Mouse (Mus musculus) intestine, embryonic 16.5 days (tissue): ENCODE measurements around the gene Adamts17. TPM values are rescaled to one million over a fixed set of nuclear protein-coding genes. Genes with fewer than 3 reads are reported as not detected.

Source experiments
- ATAC-seq: fragments of 200-750 bp; cut with Nextera tagmentation; 2 replicates; pipeline ENCODE4 v1.8.0; 2017; ENCODE audit warnings: moderate TSS enrichment, moderate library complexity
- H3K27ac ChIP-seq: fragments of 300-500 bp; sonication (generic); 2 replicates; pipeline ENCODE4 v1.5.1; 2014; ENCODE audit warnings: mild to moderate bottlenecking, low read length
- H3K27me3 ChIP-seq: fragments of 300-500 bp; sonication (generic); replicated peaks from 2 replicates; pipeline ENCODE4 v1.6.1; 2014; ENCODE audit warnings: low read length, control low read depth, mixed read lengths; ENCODE audit not compliant: control insufficient read depth, insufficient read depth
- H3K36me3 ChIP-seq: fragments of 300-500 bp; sonication (generic); 2 replicates; pipeline ENCODE4 v1.6.1; 2014; ENCODE audit warnings: low read length, control low read depth; ENCODE audit not compliant: control insufficient read depth, insufficient read depth
- H3K4me1 ChIP-seq: fragments of 300-500 bp; sonication (generic); 2 replicates; pipeline ENCODE4 v1.6.1; 2014; ENCODE audit warnings: low read length, control low read depth, mixed read lengths; ENCODE audit not compliant: control insufficient read depth, insufficient read depth
- H3K4me2 ChIP-seq: fragments of 300-500 bp; sonication (generic); 2 replicates; pipeline ENCODE4 v1.6.1; 2014; ENCODE audit warnings: low read depth, low read length, control low read depth
- H3K4me3 ChIP-seq: fragments of 300-500 bp; sonication (generic); 2 replicates; pipeline ENCODE4 v1.5.1; 2014; ENCODE audit warnings: mild to moderate bottlenecking, low read length
- H3K9ac ChIP-seq: fragments of 300-500 bp; sonication (generic); 2 replicates; pipeline ENCODE4 v1.6.1; 2014; ENCODE audit warnings: low read depth, low read length
- H3K9me3 ChIP-seq: fragments of 300-500 bp; sonication (generic); 2 replicates; pipeline ENCODE4 v1.6.1; 2016; ENCODE audit warnings: low read length, control low read depth; ENCODE audit not compliant: control insufficient read depth
- WGBS: fragments of 180-500 bp; shearing (Covaris S2); extraction: QIAGEN DNeasy Blood & Tissue Kit; methylation state at CpG from one replicate; pipeline ENCODE4 v1.1.7; 2014; 5-methylcytosine and 5-hydroxymethylcytosine counted together
- polyA plus RNA-seq: library from polyadenylated mRNA; unstranded; fragments of >200 nt; fragmentation: Nextera tagmentation; extraction: Ambion mirVana; gene quantifications from 2 replicates; pipeline ENCODE4 v1.2.1, GENCODE M21; 2015

The Adamts17 gene
- polyA plus RNA-seq, 1 experiment from 2014 or later: 3.7 TPM

GRCm38 (mm10) chr7:66968661-66969060, 129.1 kb downstream of the Adamts17 start:
- H3K27ac ChIP-seq: peak overlapping the region; percentile 2; the same call in 1 of the 2 replicates

GRCm38 (mm10) chr7:66969199-66969598, 129.7 kb downstream of the Adamts17 start:
- peak overlapping the region; percentile 2; the same call in 1 of the 2 replicates for H3K27ac ChIP-seq
- no peak for ATAC-seq
- no peak overlapping the region for H3K9ac ChIP-seq
- no peaks in the 10 kb centered on the region for H3K27me3 ChIP-seq
- H3K9me3 ChIP-seq: no peaks in the 10 kb centered on the region
- H3K4me2 ChIP-seq: no peak overlapping the region
- no peaks in the 10 kb centered on the region for H3K36me3 ChIP-seq
- H3K4me3 ChIP-seq: no peak overlapping the region
- H3K4me1 ChIP-seq: peaks cover 13% of the 10 kb centered on the region
- 26% methylated on average over 2 of the region's 2 CpGs for WGBS

More at GRCm38 (mm10) chr7:66968661-66969060, 129.1 kb downstream of the Adamts17 start:
- ATAC-seq: no peak
- no peak overlapping the region for H3K9ac ChIP-seq
- no peaks in the 10 kb centered on the region for H3K36me3 ChIP-seq
- WGBS: 42% methylated on average over 6 of the region's 6 CpGs
- H3K4me1 ChIP-seq: peaks cover 17% of the 10 kb centered on the region
- H3K9me3 ChIP-seq: no peaks in the 10 kb centered on the region
- H3K27me3 ChIP-seq: no peaks in the 10 kb centered on the region
- H3K4me3 ChIP-seq: no peak overlapping the region
- no peak overlapping the region for H3K4me2 ChIP-seq

- no peak overlapping the region for H3K27ac ChIP-seq
- ATAC-seq: no peak
- 64% methylated on average over 2 of the region's 2 CpGs for WGBS
- H3K27me3 ChIP-seq: no peaks in the 10 kb centered on the region
- H3K4me2 ChIP-seq: no peak overlapping the region
- H3K4me3 ChIP-seq: no peak overlapping the region
- peaks cover 13% of the 10 kb centered on the region for H3K4me1 ChIP-seq
- H3K36me3 ChIP-seq: no peaks in the 10 kb centered on the region
- no peaks in the 10 kb centered on the region for H3K9me3 ChIP-seq
- no peak overlapping the region for H3K9ac ChIP-seq
These were observed 130.7 kb downstream of the Adamts17 start for GRCm38 (mm10) chr7:66970235-66970634.

DNA sequence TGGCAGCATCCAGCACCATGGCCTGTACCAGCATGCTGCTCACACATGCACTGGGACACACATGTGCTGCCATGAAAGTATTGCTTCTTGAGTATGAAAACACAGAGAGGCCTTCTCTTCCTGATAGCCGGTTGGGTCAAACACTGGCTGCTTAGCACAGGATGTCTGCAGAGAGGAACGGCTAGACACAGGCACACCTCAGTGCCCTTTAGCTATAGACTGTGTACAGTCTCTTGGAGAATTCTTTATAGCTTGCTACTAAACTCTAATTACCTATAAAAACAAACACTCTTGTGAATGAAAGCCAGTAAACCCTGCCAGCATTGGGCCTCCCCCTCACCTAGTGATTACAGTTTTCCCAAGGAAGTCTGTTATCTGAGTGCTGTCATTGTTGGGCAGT, 131.4 kb downstream of the Adamts17 start:
- H3K4me3 ChIP-seq: no peak overlapping the region
- no peaks in the 10 kb centered on the region for H3K27me3 ChIP-seq
- H3K4me2 ChIP-seq: no peak overlapping the region
- H3K36me3 ChIP-seq: no peaks in the 10 kb centered on the region
- H3K27ac ChIP-seq: no peak overlapping the region
- peaks cover 13% of the 10 kb centered on the region for H3K4me1 ChIP-seq
- no peak for ATAC-seq
- H3K9ac ChIP-seq: no peak overlapping the region
- WGBS: 49% methylated on average over 2 of the region's 2 CpGs
- H3K9me3 ChIP-seq: no peaks in the 10 kb centered on the region

DNA sequence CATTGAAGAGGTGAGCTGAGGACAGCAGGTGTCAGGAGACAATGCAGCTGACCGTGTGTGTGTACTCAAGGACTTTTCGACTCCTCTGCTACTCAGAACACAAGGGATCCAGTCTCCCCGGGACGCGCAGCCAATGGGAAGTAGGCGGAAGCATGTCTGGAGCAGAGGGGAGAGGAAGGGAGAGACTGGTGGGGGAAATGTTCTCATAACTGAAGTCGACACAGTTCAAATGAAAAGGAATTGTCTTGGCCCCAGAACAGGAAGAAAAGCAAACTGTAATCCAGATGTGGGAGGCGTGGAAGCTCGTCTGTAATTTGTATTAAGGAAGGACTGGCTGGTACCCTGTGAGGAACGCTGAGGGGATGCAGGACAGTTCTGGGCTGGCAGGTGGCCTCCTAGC, 135.3 kb downstream of the Adamts17 start:
- no peak overlapping the region for H3K27ac ChIP-seq
- no peaks in the 10 kb centered on the region for H3K27me3 ChIP-seq
- no peaks in the 10 kb centered on the region for H3K9me3 ChIP-seq
- no peak overlapping the region for H3K4me3 ChIP-seq
- no peak overlapping the region for H3K9ac ChIP-seq
- no peak overlapping the region for H3K4me2 ChIP-seq
- no peaks in the 10 kb centered on the region for H3K36me3 ChIP-seq
- H3K4me1 ChIP-seq: no peaks in the 10 kb centered on the region
- WGBS: 57% methylated on average over 10 of the region's 10 CpGs
- ATAC-seq: no peak

- no peak for ATAC-seq
- H3K9me3 ChIP-seq: no peaks in the 10 kb centered on the region
- no peaks in the 10 kb centered on the region for H3K36me3 ChIP-seq
- H3K27ac ChIP-seq: no peak overlapping the region
- no peak overlapping the region for H3K4me2 ChIP-seq
- no peaks in the 10 kb centered on the region for H3K4me1 ChIP-seq
- no peak overlapping the region for H3K4me3 ChIP-seq
- no peak overlapping the region for H3K9ac ChIP-seq
- WGBS: 91% methylated on average over 9 of the region's 9 CpGs
- H3K27me3 ChIP-seq: no peaks in the 10 kb centered on the region
These were observed 136.8 kb downstream of the Adamts17 start for GRCm38 (mm10) chr7:66976371-66976770.

DNA sequence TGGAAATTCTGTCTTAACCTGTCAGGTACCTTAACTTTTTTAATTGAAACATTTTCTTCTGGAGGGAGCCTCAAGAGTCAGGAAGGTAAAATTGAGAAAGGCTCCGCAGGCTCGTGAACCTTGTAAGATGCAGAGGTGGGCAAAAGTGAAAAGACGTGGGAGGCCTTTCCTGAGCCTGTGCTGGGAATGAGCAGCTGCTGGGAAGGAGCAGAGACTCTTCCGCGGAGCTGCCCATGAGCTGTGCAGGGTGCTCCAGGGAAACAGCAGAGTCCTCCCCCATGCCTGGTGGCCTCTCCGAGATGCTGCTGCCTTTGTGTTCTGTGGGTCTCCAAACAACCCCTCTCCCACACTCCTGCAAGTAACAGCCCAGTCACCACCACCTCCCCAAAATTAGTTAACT, 142.1 kb downstream of the Adamts17 start:
- WGBS: 74% methylated on average over 6 of the region's 6 CpGs

DNA sequence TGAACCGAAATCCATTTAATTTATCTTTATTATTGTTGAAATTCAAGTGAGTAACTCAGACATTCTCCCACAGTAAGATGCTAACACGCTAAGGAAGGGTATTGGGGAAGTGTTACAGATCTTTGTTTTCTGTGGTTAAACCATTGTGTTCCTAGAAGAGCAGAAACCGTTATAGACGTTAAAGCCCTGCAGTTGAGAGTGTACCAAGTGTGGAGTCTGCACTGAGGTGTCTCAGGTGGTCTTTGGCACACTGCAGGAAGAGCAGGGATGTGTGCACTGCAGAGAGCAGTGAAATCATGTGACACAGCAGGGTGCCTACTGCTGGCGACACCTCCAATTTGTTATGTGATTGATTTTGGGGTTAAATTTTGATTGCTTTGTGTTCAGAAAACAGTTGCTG, 142.5 kb downstream of the Adamts17 start:
- Histone ChIP-seq H3K4me2 (no peak overlapping the region), H3K9ac (no peak overlapping the region), H3K27ac (no peak overlapping the region), H3K4me3 (no peak overlapping the region), H3K9me3 (no peaks in the 10 kb centered on the region), H3K4me1 (no peaks in the 10 kb centered on the region), H3K27me3 (no peaks in the 10 kb centered on the region), H3K36me3 (no peaks in the 10 kb centered on the region)
- ATAC-seq: no peak
- whole genome bisulfite sequencing: 79% methylated on average over 5 of the region's 5 CpGs

More for the DNA sequence above, 142.1 kb downstream of the Adamts17 start:
- Histone ChIP-seq H3K27ac (no peak overlapping the region), H3K9me3 (no peaks in the 10 kb centered on the region), H3K27me3 (no peaks in the 10 kb centered on the region), H3K4me1 (no peaks in the 10 kb centered on the region), H3K36me3 (no peaks in the 10 kb centered on the region), H3K9ac (no peak overlapping the region), H3K4me3 (no peak overlapping the region), H3K4me2 (no peak overlapping the region)
- ATAC-seq: no peak

- Histone ChIP-seq H3K4me1 (no peaks in the 10 kb centered on the region), H3K36me3 (no peaks in the 10 kb centered on the region), H3K9me3 (no peaks in the 10 kb centered on the region), H3K27ac (no peak overlapping the region), H3K9ac (no peak overlapping the region), H3K4me2 (no peak overlapping the region), H3K27me3 (no peaks in the 10 kb centered on the region), H3K4me3 (no peak overlapping the region)
- ATAC-seq: no peak
- 96% methylated on average over 4 of the region's 4 CpGs for WGBS
These were observed 148.1 kb downstream of the Adamts17 start for GRCm38 (mm10) chr7:66987671-66988070.

GRCm38 (mm10) chr7:66988441-66988840, 148.9 kb downstream of the Adamts17 start:
- no peaks in the 10 kb centered on the region for H3K4me1 ChIP-seq
- WGBS: 83% methylated on average over 3 of the region's 3 CpGs

More at GRCm38 (mm10) chr7:66988441-66988840, 148.9 kb downstream of the Adamts17 start:
- no peaks in the 10 kb centered on the region for H3K9me3 ChIP-seq
- H3K27me3 ChIP-seq: no peaks in the 10 kb centered on the region
- H3K4me3 ChIP-seq: no peak overlapping the region
- no peak overlapping the region for H3K4me2 ChIP-seq
- H3K27ac ChIP-seq: no peak overlapping the region
- no peak for ATAC-seq
- H3K9ac ChIP-seq: no peak overlapping the region
- H3K36me3 ChIP-seq: no peaks in the 10 kb centered on the region
